Mouse (Mus musculus) kidney, adult 2 months (tissue): ENCODE results near the gene Zfp579.

Experiments
- CTCF ChIP-seq: fragments of 200-500 bp; conservative IDR thresholded peaks from 2 replicates; pipeline ENCODE4 v1.5.1; 2011; ENCODE audit warnings: low read depth, mild to moderate bottlenecking, control low read depth, low read length, moderate library complexity, mixed read lengths; ENCODE audit not compliant: insufficient read depth, insufficient read length
- POLR2A ChIP-seq: fragments of 200-500 bp; IDR thresholded peaks from one replicate; pipeline ENCODE4 v1.6.1; 2011; ENCODE audit warnings: low read depth, low read length, control low read depth

DNA sequence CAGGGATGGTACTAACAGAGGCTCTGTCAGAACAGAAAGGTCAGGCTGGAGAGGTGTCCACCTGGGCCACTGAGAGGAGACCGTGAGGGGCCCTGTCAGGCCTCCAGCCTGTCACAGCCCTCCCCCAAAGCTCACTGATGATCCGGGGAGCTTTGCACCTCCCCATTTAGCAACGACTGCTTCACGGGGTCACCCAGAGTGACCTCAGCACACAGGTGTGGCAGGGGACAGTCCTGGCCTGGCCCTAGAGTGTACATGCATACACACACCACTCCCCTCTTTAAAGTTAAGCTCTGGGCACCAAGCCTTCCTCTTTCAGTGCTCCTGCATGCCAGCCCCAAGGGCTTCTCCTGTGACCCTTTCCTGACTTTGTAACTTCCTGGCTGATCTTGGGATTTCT is 20.5 kb downstream of the Zfp579 start:
- TF ChIP-seq CTCF = no peak
- TF ChIP-seq POLR2A = no peak
